Mouse (Mus musculus) hematopoietic stem cell, adult 5-6 weeks (primary cell): Measurements from ENCODE around the gene Srrm4. TPM values are rescaled to one million over a fixed set of nuclear protein-coding genes. Genes with fewer than 3 reads are reported as not detected.

ENCODE experiments used
- ATAC-seq, 2 experiments: fragments of 125-278 bp in 1 of 2; replicated peaks in 1 of 2; 2 replicates each; pipeline ENCODE4 v1.8.0; 2016 to 2017; ENCODE audit warnings: inconsistent platforms in 2 of 2, mild to moderate bottlenecking in 2 of 2, moderate number of reproducible peaks in 2 of 2, low read depth in 1 of 2, moderate TSS enrichment in 1 of 2; ENCODE audit not compliant: low FRiP score in 2 of 2, poor library complexity in 2 of 2, severe bottlenecking in 2 of 2, insufficient read depth in 1 of 2, low TSS enrichment in 1 of 2
- total RNA-seq: library from RNA; stranded (forward); fragments of 172-1452, 232-1000 nt; gene quantifications from 2 replicates; pipeline ENCODE4 v1.2.3, GENCODE M21; 2017

Gene Srrm4
- not detected in 2 replicates for total RNA-seq

DNA sequence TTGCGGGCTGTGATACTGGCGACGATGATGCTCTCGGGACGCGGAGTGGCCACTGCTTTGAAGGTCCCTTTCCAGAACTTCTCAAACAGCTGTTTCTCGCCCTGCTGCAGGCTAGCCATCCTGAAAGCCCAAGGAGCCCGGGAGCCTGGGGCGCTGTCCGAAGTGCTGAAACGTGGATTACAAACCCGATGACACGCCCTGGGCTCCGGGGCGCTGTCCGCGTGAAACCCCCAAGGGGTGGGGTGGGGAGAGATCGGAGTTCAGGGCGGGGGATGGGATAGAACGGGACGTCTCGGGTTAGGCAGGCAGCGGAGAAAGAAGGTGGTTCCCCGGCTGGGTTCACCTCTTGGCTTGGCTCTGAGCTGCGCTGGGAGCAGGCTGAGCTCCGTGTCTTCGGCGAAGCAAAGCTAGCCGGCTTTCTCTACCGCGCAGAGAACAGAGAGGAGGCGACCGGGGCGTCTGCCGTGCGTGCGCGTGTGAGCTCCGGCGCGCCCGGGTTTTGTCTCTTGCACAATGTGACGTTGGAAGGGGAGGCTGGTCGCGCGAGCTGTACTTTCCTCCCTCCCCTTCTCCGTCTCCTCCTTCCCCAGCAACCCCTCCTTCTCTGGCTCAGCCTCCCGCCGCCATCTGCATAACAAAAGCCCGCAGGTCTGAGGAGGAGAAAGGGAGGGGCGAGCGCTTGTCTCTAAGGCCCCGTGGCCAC is at the start of gene Srrm4:
TSS of gene Srrm4 (minus strand) at position 472 of the 703 bp plus-strand sequence.
- peak in 1 of 2 experiments; percentile 25; a peak in 1 of 4 replicates for ATAC-seq

DNA sequence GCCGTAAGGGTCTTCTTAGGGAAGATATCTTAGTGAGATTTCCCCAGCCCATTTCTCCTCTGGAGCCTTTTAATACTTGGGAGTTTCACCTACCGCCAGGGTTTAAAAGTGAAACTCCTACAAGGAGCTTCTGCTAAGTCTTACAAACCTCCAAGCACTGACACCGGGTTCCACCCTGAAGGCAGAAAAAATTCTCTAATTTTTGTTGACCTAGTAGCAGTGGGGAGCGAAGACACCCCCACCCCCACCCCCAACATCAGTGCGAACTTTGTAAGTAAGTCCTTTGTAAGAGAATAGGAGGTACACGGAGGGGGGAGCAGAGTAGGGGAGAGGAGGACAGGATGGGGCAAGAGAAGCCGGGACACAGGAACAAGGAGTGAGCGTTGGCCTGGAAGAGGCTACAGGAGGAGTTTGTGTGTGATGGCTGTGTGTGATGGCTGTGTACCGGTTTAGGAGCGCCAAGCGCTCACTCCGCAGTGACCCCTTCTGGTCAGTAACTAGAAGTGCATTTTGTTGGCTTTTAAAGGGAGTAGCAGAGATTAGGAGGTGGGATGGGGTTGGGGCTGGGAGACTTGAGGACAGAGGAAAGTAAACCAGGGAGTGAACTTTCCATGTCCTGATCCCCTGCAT is 1.3 kb upstream of the Srrm4 start:
- ATAC-seq: peak; percentile 47 to 68; a peak in 3 of 4 replicates

DNA sequence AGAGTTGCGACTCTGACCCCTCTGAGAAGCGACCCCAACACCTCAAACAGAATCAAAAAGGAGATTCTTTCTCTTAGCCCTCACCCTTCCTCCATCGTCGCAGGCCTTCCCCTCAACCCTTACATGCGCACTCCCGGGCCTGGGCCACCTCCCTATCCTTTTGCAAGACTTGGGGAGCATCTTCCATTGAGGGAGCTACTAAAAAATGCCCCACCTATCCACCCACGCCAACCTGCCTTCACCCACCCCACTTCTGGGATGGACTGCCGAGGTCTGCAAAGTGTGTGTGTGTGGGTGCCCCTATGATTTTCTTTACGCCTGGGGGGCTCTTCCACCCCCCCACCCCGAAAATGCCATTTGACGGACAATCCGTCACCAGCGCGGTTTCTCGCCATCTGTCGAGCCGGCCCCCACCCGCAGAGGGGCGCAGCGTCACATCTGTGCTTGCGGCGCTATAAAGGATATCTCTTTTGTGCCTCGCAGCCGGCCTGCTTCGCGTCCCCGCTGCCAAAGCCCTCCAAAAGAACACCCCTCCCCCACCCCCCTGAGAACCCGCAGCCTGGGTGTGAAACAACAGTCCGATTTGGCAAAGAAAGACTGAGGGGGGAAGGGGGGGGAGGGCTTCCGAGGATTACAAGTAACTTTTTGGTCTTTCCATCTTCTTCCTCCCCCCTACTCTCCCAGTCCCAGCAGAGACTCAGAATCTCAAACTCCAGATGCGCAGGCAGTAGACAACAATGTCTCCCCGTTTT is 608 bp upstream of the Srrm4 start:
- no peak for ATAC-seq

DNA sequence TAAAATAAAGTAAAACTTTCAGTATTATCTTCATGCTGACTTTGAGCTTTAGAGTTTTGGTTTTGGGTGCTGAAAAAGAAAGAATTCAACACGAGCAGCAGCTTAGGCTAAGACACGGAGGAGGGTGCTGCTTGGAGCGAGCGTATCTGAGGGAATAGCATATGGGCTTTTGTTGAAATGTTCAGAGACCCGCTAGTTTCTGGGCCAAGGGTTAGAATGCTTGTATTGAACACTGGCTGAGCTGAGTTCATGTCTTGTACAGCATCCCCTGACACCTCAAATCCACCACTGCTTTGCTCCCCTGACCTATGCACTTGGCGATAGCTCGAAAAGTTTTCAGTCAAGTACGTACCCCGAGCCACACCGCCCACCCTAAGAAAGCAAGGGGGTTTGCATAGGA is 919 bp downstream of the Srrm4 start:
- ATAC-seq: no peak

DNA sequence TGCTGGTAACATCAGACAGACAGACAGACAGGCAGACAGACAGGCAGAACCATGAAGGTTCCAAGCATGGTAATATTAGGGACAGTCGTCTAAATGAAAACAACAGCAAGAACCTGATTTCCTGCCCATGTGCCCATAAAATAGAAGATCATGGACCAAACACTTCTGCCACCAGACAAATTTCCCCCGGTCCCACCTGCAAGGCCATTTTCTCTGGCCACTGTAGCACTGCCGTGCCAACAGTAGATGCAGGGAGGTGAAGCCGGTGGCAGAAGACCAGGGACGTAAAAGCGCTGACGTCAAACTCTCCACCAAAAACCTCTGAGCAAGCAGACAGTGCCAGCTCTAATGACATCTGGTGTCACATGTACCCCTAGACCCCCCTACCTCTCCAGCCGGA is 2.0 kb downstream of the Srrm4 start:
- ATAC-seq: no peak

DNA sequence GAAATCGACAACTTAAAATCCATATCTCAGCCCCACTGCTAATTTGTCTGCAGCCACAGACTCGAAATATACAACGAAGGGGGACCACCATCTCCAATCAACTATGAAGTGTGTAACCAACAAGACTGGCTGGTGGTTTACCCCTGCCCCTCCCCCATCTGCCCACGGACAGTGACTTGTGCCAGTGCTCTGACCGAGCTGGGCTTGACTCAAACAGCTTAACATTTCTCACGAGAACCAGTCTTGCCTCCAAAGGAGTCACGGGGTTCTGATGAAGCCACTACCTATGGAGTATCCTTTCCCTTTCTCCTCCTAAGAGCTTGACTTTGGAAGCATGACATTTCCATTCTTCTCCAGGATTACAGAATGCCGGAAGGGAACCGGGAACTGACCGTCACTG is 2.8 kb downstream of the Srrm4 start:
- no peak for ATAC-seq

DNA sequence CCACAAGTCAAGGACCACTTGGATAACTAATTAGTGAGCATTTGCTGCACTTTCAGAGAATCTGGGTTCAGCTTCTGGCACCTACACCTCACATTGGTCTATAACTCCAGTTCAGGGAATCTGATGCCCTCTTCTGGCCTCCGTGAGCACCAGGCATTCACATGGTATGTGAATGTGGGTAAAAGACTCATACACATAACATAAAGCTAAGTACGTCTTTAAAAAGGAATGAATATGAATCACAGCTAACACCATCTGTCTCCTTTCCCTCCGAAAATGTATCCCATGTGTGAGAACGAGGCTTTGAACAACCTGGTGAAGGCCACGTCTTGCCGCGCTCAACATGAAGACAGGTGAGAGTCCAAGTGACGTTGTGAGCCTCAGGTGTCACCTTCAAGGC is 12.1 kb downstream of the Srrm4 start:
- ATAC-seq: no peak

DNA sequence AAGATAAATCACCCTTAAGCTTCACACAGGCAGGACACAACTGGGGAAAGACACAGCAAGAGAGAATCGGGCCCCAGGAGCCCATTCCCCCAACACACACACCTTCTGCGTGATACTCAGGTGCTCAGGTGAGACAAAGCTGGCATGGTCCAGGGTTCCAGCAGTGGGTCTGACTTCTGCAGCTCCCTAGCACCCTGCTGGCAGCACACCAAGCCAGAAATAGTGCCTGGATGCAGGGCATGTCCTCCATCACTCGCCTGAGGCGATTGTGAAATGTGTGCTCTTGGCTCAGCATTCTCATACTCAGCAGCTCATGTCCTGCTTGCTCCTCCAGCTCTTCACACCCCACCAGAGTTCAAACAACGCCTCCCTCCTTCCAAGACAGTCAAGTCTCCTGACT is 14.5 kb downstream of the Srrm4 start:
- ATAC-seq: no peak

DNA sequence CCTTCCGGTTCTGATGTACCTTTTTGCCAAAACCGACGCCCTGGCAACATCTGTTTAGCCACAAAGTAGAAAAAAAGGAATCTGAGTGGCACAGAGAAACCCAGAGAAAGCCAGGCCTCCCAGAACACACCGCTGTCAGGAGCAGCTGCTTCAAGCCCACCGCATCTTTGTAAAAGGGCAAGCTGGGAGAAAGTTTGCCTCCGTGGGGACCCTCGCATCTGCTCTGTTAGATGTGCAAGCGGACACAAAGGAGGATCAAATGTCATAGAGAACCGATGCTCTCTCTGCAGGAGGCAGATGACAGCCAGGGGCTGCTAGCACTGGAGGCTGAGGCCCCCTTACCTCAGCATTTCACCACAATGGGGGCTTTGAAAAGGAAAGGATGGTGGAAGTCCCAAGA is 18.3 kb downstream of the Srrm4 start:
- ATAC-seq: no peak

DNA sequence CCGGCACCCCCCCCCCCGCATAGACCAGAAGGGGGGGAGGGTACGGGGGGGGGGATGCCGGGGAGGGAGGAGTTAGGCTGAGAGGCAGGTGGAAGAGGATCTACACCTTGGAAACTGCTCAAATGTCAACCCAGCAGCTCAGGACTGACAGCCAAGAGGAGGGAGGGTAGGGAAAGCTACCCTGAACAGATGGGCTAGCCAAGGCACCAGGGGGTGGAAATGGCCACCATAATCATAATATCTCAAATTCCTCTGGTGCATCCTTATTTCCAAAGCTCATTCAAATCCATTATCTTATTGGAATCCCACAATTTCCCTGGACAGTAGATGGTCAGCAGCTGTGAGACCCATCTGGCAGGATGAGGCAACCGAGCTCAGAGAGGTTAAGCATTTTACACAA is 19.7 kb downstream of the Srrm4 start:
- ATAC-seq: no peak

DNA sequence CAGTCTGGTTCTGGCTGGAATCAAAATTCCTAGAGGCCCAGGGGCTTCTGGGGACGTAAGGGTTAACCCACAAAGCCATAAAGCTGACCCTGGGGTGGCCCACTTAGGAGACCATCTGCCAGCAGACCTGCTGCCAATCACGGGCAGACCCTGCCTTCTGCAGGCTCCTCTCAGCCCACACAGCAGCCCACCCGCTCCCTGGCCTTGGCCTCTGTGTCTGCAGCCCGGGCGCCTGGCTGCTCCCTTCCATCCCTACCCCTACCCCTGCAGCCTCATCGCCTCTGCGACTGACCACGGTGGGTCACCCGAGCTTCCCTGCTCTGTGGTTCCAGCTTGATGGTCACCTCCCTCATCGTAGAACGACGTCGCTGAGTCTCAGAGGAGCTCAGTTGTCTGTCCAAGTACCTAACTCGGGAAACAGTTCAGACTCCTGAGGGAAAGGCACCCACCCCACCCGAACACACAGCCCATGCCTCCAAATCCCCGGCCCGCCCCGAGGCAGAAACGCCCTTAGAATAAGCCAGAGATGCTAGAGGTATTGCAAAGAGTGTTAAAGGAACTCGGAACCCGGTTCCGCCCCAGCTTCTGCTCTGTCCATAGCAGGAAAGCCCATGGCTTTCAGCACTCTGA is 20.3 kb downstream of the Srrm4 start:
- no peak for ATAC-seq

DNA sequence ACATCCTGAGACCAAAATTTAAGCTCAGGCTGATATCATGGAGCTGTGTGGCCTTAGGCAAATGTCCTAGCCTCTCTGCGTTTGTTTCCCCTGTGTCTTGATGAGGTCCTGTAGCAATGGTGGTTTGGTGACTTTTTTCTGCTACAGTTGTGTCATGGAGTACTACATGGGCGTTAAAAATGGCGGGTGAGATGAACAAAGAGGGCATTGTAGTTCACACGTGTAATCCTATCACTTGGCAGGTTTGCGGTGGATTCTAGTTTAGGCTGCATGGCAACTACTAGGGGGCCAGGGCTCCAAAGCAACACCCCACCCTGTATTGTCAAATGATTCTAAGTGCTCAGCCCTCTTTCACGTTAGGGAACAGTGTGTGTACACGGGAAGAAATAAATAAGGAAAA is 21.1 kb downstream of the Srrm4 start:
- ATAC-seq: no peak

DNA sequence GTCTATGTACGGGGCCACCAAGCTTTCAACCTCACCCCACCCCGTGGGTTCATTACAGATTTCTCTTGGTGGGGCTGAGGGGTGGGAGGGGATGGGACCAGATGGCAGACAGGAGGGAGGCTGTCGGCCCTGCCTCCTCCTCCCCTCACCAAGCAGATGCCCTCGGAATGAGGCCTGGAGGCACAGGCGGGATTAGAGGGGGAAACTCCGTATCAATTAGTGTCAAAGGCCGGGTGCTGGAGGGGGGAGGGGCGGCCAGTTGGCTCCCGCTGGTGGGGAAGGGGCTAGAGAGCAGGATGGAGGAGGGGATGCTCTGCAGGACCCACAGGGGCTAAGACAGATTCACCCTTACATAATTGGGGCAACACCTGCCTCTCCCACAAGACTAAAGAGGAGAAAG is 22.0 kb downstream of the Srrm4 start:
- ATAC-seq: no peak

DNA sequence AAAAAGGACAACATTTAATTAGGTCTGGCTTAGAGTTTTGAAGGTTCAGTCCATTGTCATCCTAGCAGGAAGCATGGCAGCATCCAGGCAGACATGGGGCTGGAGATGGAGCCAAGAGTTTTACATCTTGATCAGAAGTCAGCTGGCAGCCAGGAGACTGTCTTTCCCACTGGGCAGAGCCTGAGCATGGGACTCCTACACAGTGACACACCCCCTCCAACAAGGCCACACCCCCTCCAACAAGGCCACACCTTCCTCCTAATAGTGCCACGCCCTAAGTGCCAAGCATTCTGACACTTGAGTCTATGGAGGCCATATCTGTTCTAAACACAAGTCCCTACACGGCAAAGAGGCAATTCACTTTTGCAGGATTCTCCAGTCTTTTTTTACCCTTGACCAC is 23.6 kb downstream of the Srrm4 start:
- ATAC-seq: no peak

DNA sequence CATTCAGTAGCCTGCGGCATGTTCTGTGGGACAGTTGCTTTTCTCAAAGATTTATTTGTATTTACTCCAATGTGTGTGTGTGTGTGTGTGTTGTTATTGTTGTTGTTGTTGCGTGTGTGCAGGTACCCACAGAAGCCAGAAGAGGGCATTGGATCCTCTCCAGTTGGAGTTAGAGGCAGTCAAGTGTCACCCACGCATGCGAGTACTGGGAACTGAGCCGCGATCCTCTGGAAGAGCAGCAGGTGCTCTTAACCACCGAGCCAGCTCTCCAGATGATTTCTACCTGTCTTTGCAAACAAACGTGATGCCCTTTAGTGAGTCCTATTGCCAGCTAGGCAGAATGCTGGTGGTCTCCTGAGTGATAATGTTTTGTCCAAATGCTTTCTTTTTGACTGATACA is 24.3 kb downstream of the Srrm4 start:
- no peak for ATAC-seq

DNA sequence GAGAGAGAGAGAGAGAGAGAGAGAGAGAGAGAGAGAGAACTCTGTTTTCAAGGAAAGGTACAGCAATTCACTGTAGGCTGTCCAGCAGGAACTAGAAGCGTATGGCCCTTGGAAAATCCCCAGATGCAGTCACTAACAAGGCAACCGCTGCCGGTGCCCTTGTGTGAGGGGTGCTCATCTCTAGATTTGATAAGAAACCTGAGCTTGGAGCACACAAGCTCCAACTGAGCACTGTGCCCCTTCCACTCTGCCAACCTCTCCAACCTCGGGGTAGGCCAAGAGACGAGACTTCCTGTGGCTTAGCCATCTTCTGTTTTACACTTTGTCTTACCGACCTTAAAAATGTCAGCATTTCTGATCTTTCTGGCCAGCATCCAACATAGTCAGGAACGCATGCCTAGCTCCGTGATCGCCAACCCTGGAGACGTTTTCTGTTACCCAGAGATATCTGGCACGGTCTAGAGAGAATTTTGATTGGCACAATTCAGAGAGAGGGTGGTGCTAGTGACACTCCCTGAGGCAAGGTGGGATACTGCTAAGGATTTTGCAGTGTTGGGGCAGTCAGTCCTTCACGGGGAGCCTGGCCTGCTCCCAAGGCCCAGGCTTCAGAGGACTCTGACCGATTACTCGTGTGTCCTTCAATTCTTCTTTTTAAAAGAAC is 25.1 kb downstream of the Srrm4 start:
- ATAC-seq: no peak

DNA sequence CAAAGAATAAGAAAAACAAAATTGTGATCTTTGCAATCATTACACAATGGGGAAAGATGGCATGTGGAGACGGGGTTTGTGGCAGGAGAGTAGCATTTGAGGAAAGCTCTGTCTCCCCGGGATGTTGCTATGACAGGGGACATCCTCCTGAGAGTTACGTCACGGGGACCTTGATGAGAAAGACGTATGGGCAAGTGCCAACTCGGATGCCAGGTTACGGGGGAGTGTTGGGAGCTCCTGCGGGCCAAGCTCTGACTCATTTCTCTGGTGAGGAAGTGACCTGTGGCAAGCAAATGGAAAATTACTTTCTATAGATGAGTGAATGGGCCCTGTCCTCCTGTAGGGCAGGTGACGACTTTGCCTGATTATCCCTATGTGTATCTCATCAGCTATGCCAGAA is 26.0 kb downstream of the Srrm4 start:
- no peak for ATAC-seq

DNA sequence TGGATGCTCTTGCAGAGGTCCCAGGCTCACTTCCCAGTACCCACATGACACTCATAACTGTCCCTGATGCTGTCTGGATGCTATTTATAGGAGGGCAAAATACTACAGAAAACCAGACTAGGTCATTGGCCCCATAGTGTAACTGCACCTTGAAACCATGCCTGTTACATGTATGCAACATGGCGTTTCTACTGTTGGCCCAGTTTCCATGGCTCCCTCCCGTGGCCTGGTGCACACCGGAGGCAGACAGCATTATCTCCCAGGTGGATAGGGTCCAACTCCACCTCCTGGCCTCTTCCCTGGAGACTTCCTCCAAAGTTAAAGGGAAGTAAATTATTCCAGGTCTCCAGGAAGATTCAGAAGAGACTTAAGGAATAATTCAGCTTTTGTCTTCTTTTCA is 27.2 kb downstream of the Srrm4 start:
- no peak for ATAC-seq
